Mouse (Mus musculus) embryonic facial prominence, embryonic 12.5 days (tissue): ENCODE results near the gene Gm11939. TPM values are rescaled to one million over a fixed set of nuclear protein-coding genes. Genes with fewer than 3 reads are reported as not detected.

Experiments
- ATAC-seq: fragments of 200-750 bp; cut with Nextera tagmentation; 2 replicates; pipeline ENCODE4 v1.8.0; 2017; ENCODE audit not compliant: insufficient number of reproducible peaks, insufficient read depth, low FRiP score, low TSS enrichment
- H3K27ac ChIP-seq: fragments of 300-500 bp; sonication (generic); 2 replicates; pipeline ENCODE4 v1.5.1; 2016; ENCODE audit warnings: mild to moderate bottlenecking
- H3K27me3 ChIP-seq: fragments of 300-500 bp; sonication (generic); 2 replicates; pipeline ENCODE4 v1.6.1; 2016; ENCODE audit warnings: mild to moderate bottlenecking, moderate library complexity
- H3K36me3 ChIP-seq: fragments of 300-500 bp; sonication (generic); 2 replicates; pipeline ENCODE4 v1.6.1; 2016; ENCODE audit warnings: mild to moderate bottlenecking
- H3K4me1 ChIP-seq: fragments of 300-500 bp; sonication (generic); 2 replicates; pipeline ENCODE4 v1.6.1; 2016
- H3K4me2 ChIP-seq: fragments of 300-500 bp; sonication (generic); replicated peaks from 2 replicates; pipeline ENCODE4 v1.6.1; 2016; ENCODE audit warnings: mild to moderate bottlenecking, moderate library complexity
- H3K4me3 ChIP-seq: fragments of 300-500 bp; sonication (generic); 2 replicates; pipeline ENCODE4 v1.5.1; 2016; ENCODE audit warnings: mild to moderate bottlenecking
- H3K9ac ChIP-seq: fragments of 300-500 bp; sonication (generic); 2 replicates; pipeline ENCODE4 v1.6.1; 2016; ENCODE audit warnings: mild to moderate bottlenecking, moderate library complexity
- H3K9me3 ChIP-seq: fragments of 300-500 bp; sonication (generic); 2 replicates; pipeline ENCODE4 v1.6.1; 2016; ENCODE audit warnings: mild to moderate bottlenecking, moderate library complexity
- WGBS: fragments of 180-500 bp; shearing (Covaris S2); methylation state at CpG from one replicate; pipeline ENCODE4 v1.1.7; 2016; 5-methylcytosine and 5-hydroxymethylcytosine counted together
- polyA plus RNA-seq: library from polyadenylated mRNA; unstranded; fragments of >200 nt; fragmentation: Nextera tagmentation; extraction: Ambion mirVana; gene quantifications from 2 replicates; pipeline ENCODE4 v1.2.1, GENCODE M21; 2016

Gene Gm11939
- polyA plus RNA-seq, 1 experiment from 2014 or later = not detected

DNA sequence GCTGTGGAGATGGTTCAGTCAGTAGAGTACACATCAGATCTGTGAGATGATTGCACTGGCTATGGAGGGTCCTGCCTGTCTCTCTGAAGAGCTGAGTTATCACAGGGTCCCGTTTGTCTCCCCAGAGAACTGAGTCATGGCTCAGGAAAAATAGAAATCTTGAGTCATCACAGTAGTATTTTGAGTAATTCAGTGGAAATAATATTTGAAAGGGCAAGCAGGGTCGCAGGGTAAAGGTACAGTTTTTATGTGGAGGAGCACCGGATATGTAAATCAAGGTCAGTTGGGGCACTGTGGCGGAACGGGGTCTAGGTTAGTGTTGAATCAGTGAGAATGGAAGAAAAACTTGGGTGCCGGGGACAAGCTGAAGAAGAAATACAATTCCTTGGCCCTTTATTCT lies 3.3 kb upstream of the Gm11939 start:
- Histone ChIP-seq H3K4me1 (no peaks in the 10 kb centered on the region), H3K9me3 (no peaks in the 10 kb centered on the region), H3K36me3 (no peaks in the 10 kb centered on the region), H3K4me3 (no peak overlapping the region), H3K27me3 (no peaks in the 10 kb centered on the region), H3K4me2 (no peak overlapping the region), H3K9ac (no peak overlapping the region), H3K27ac (no peak overlapping the region)
- 80% methylated on average over 6 of the region's 6 CpGs for WGBS
- ATAC-seq = no peak

GRCm38 (mm10) chr11:99557976-99558745 lies 1.1 kb downstream of the Gm11939 start:
- no peaks in the 10 kb centered on the region for H3K27me3 ChIP-seq
- H3K4me2 ChIP-seq = no peak overlapping the region
- no peak overlapping the region for H3K27ac ChIP-seq
- H3K9me3 ChIP-seq = no peaks in the 10 kb centered on the region
- H3K36me3 ChIP-seq = no peaks in the 10 kb centered on the region
- H3K4me1 ChIP-seq = no peaks in the 10 kb centered on the region
- ATAC-seq = no peak
- no peak overlapping the region for H3K9ac ChIP-seq
- H3K4me3 ChIP-seq = no peak overlapping the region
- WGBS = 68% methylated on average over 3 of the region's 3 CpGs

GRCm38 (mm10) chr11:99556753-99557152 lies 2.5 kb downstream of the Gm11939 start, which contains the start of gene Krtap3-2:
Gene Krtap3-2 (minus strand): TSS chr11:99556853.
- H3K9ac ChIP-seq = no peak within 1 kb of the TSS
- H3K4me1 ChIP-seq = no peaks in the 10 kb centered on the region
- H3K9me3 ChIP-seq = no peaks in the 10 kb centered on the region
- no peak within 1 kb of the TSS for H3K4me2 ChIP-seq
- no peaks in the 10 kb centered on the region for H3K36me3 ChIP-seq
- no peak within 1 kb of the TSS for H3K4me3 ChIP-seq
- no peaks in the 10 kb centered on the region for H3K27me3 ChIP-seq
- 79% methylated on average over 2 of the region's 2 CpGs for WGBS
- no peak for ATAC-seq
- H3K27ac ChIP-seq = no peak within 1 kb of the TSS

DNA sequence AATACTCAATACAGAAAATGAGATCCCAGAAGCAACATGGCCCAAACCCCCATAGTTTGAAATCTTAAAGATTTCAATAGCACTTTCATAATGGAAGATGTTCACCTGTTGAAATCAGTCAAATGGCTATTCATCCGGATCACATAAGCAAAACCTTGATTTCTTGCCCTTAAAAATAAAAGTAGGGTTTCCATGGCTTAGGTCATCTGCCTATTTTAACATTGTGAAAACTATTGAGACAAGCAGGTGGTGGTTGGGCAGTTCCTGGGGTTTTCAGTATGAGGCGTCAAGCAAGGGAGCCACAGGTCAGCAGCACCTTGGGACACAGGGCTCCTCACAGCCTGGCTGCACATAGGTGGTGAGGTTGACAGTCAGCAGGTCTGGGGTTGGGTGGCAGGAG lies 3.1 kb downstream of the Gm11939 start:
- Histone ChIP-seq H3K4me2 (no peak overlapping the region), H3K36me3 (no peaks in the 10 kb centered on the region), H3K27ac (no peak overlapping the region), H3K9me3 (no peaks in the 10 kb centered on the region), H3K4me3 (no peak overlapping the region), H3K27me3 (no peaks in the 10 kb centered on the region), H3K4me1 (no peaks in the 10 kb centered on the region), H3K9ac (no peak overlapping the region)
- 81% methylated on average over 2 of the region's 2 CpGs for WGBS
- ATAC-seq = no peak

DNA sequence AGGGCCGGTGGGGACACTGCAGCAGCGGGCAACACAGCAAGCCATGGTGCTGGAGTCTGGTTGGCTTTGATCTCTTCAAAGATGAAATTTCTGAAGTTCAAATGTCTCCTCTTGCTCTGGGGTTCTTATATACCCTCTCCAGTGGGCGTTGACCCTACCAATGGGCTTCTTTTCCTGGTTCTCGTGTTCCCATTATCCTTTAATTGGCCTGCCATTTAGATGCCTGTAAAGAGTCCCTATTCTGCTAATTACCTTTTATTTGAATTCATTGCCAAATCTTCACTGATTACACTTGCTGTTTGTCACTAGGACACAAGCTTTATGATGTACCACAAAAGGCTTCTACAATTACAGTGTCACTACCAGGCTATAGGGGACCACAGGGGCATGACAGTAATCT lies 8.5 kb downstream of the Gm11939 start, which contains the start of gene Krtap3-3:
Gene Krtap3-3, minus strand, starts transcription at position 101 of the 400 bp plus-strand sequence.
- no peak for ATAC-seq
- Histone ChIP-seq H3K4me3 (no peak within 1 kb of the TSS), H3K9ac (no peak within 1 kb of the TSS), H3K36me3 (no peaks in the 10 kb centered on the region), H3K4me2 (no peak within 1 kb of the TSS), H3K9me3 (no peaks in the 10 kb centered on the region), H3K27ac (no peak within 1 kb of the TSS), H3K4me1 (no peaks in the 10 kb centered on the region), H3K27me3 (no peaks in the 10 kb centered on the region)
- WGBS = 72% methylated on average over 4 of the region's 4 CpGs

DNA sequence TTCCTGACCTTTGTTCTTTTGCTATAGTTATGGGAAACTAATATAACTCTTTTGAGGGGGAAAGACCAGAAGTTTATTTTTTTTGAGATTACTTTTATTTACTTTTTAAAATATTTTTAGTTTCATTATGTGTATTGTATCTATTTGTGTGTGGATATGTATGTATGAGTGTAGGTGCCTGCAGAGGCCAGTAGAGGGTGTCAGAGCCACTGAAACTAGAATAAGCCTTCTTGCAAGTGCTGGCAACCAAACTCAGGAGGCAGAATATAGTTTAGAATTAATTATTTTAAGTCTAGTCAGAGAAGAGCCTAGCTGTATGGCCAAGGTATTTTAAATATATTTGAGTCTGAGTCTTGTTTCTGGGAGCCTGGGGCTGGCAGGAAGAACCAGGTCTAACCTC lies 11.4 kb downstream of the Gm11939 start:
- Histone ChIP-seq H3K9me3 (no peaks in the 10 kb centered on the region), H3K27ac (no peak overlapping the region), H3K4me1 (no peaks in the 10 kb centered on the region), H3K4me2 (no peak overlapping the region), H3K36me3 (no peaks in the 10 kb centered on the region), H3K4me3 (no peak overlapping the region), H3K27me3 (no peaks in the 10 kb centered on the region), H3K9ac (no peak overlapping the region)
- ATAC-seq = no peak

GRCm38 (mm10) chr11:99539721-99540120 lies 19.5 kb downstream of the Gm11939 start:
- WGBS = 41% methylated on average over 9 of the region's 9 CpGs
- ATAC-seq = no peak

DNA sequence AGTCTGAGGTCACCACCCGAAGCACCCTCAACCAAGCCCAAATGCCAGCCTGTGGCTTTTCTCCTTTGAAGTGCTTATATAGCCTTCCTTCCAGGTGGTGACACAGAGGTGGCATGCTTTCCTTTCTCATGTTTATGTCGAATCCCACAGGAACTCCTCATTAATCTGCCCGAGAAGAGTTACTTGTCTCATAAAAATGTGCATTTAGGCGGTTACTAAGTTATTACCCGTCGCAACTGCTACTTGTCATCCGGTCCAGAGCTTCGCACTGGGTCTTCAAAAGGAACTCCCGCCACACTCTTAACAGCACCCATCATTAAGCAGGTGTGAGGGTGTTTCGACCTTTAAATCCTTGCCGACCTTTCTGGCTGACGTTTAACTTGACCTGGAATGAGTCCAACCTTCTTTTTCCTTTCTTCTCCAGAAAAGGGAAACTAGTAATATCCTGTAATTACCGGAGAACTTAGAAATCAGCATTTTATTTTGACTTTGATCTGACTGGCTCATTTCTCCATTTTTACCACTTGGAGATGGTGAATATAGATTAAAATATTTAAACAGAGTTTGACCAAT lies 37.9 kb downstream of the Gm11939 start, which contains the start of gene Krt39:
Gene Krt39, minus strand, starts transcription at position 51 of the 573 bp plus-strand sequence.
- Histone ChIP-seq H3K9ac (no peak within 1 kb of the TSS), H3K27ac (no peak within 1 kb of the TSS), H3K4me1 (no peaks in the 10 kb centered on the region), H3K4me2 (no peak within 1 kb of the TSS), H3K9me3 (no peaks in the 10 kb centered on the region), H3K4me3 (no peak within 1 kb of the TSS), H3K36me3 (no peaks in the 10 kb centered on the region), H3K27me3 (no peaks in the 10 kb centered on the region)
- ATAC-seq = no peak
- WGBS = 80% methylated on average over 13 of the region's 13 CpGs

More at GRCm38 (mm10) chr11:99539721-99540120, 19.5 kb downstream of the Gm11939 start:
- no peak overlapping the region for H3K4me3 ChIP-seq
- H3K4me1 ChIP-seq = no peaks in the 10 kb centered on the region
- H3K27me3 ChIP-seq = no peaks in the 10 kb centered on the region
- no peak overlapping the region for H3K27ac ChIP-seq
- H3K4me2 ChIP-seq = no peak overlapping the region
- no peaks in the 10 kb centered on the region for H3K9me3 ChIP-seq
- no peak overlapping the region for H3K9ac ChIP-seq
- no peaks in the 10 kb centered on the region for H3K36me3 ChIP-seq

DNA sequence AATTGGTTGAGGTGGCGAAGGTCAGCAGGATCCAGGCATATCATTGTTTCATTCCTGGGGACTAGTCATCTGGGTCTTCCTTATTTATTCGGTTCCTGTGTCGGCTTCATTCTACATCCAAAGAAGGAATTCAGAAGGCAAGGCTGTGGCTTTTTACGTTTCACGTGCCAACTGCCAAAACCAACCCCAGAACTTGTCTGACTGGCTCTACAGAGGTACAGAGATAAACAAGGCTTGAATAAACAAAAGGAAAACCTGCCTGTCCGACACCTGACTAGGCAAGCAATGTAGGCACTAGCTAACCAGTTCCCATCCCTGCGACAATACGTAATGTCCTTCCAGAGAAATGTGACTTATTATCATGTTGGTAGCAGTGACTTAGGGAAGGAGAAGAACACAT lies 45.2 kb downstream of the Gm11939 start:
- H3K4me2 ChIP-seq = no peak overlapping the region
- H3K4me3 ChIP-seq = no peak overlapping the region
- no peak overlapping the region for H3K9ac ChIP-seq
- no peak for ATAC-seq
- H3K4me1 ChIP-seq = no peaks in the 10 kb centered on the region
- 79% methylated on average over 8 of the region's 8 CpGs for WGBS
- H3K9me3 ChIP-seq = no peaks in the 10 kb centered on the region
- H3K36me3 ChIP-seq = no peaks in the 10 kb centered on the region
- no peaks in the 10 kb centered on the region for H3K27me3 ChIP-seq
- H3K27ac ChIP-seq = no peak overlapping the region

Other genes starting within 250 kb of the Gm11939 start
- gene Krt25, start 236.5 kb downstream of the Gm11939 start, polyA plus RNA-seq = not detected in 2 replicates
- not detected in 2 replicates for gene Krt26, start 221.5 kb downstream of the Gm11939 start, polyA plus RNA-seq
- not detected in 2 replicates for gene Krt27, start 208.4 kb downstream of the Gm11939 start, polyA plus RNA-seq
- 0.18 and 0.29 TPM in 2 replicates for gene Krt28, start 184.6 kb downstream of the Gm11939 start, polyA plus RNA-seq
- gene Krt10, start 170.1 kb downstream of the Gm11939 start, polyA plus RNA-seq = 34.6 and 35.3 TPM in 2 replicates
- not detected in 2 replicates for gene Krt12, start 137.2 kb downstream of the Gm11939 start, polyA plus RNA-seq
- gene Krt20, start 121.3 kb downstream of the Gm11939 start, polyA plus RNA-seq = 0.40 and 0.42 TPM in 2 replicates
- 0.61 and 2.4 TPM in 2 replicates for gene Krt23, start 66.3 kb downstream of the Gm11939 start, polyA plus RNA-seq
- gene Krt39, start 38.1 kb downstream of the Gm11939 start, polyA plus RNA-seq = not detected in 2 replicates
- gene Krt40, start 16.3 kb downstream of the Gm11939 start, polyA plus RNA-seq = not detected in 2 replicates
- not detected in 2 replicates for gene Krtap3-3, start 8.6 kb downstream of the Gm11939 start, polyA plus RNA-seq
- gene Krtap3-2, start 2.6 kb downstream of the Gm11939 start, polyA plus RNA-seq = not detected in 2 replicates
- not detected in 2 replicates for gene Krtap3-1, start 7.2 kb upstream of the Gm11939 start, polyA plus RNA-seq
- gene Krtap1-5, start 21.6 kb upstream of the Gm11939 start, polyA plus RNA-seq = not detected in 2 replicates
- not detected in 2 replicates for gene Krtap1-4, start 24.2 kb upstream of the Gm11939 start, polyA plus RNA-seq
- not detected in 2 replicates for gene Krtap1-3, start 31.9 kb upstream of the Gm11939 start, polyA plus RNA-seq
- not detected in 2 replicates for gene Krtap9-3, start 38.6 kb upstream of the Gm11939 start, polyA plus RNA-seq
- not detected in 2 replicates for gene Gm11938, start 43.8 kb upstream of the Gm11939 start, polyA plus RNA-seq
- not detected in 2 replicates for gene Gm11937, start 50.7 kb upstream of the Gm11939 start, polyA plus RNA-seq
- gene Krtap2-4, start 55.4 kb upstream of the Gm11939 start, polyA plus RNA-seq = not detected in 2 replicates
- not detected in 2 replicates for gene Gm11562, start 61.0 kb upstream of the Gm11939 start, polyA plus RNA-seq
- gene Krtap4-1, start 68.8 kb upstream of the Gm11939 start, polyA plus RNA-seq = not detected in 2 replicates
- not detected in 2 replicates for gene Krtap4-2, start 75.6 kb upstream of the Gm11939 start, polyA plus RNA-seq
- not detected in 2 replicates for gene Krtap4-7, start 84.6 kb upstream of the Gm11939 start, polyA plus RNA-seq
- gene Gm11555, start 90.8 kb upstream of the Gm11939 start, polyA plus RNA-seq = not detected in 2 replicates
- gene Gm11563, start 99.5 kb upstream of the Gm11939 start, polyA plus RNA-seq = not detected in 2 replicates
- gene Krtap4-6, start 106.5 kb upstream of the Gm11939 start, polyA plus RNA-seq = not detected in 2 replicates
- not detected in 2 replicates for gene Gm14190, start 131.3 kb upstream of the Gm11939 start, polyA plus RNA-seq
- gene Gm14180, start 174.8 kb upstream of the Gm11939 start, polyA plus RNA-seq = not detected in 2 replicates
- gene Gm11595, start 213.4 kb upstream of the Gm11939 start, polyA plus RNA-seq = not detected in 2 replicates
- gene Krtap4-8, start 221.2 kb upstream of the Gm11939 start, polyA plus RNA-seq = not detected in 2 replicates
- gene Krtap4-9, start 225.7 kb upstream of the Gm11939 start, polyA plus RNA-seq = not detected in 2 replicates
- not detected in 2 replicates for gene Gm11596, start 234.0 kb upstream of the Gm11939 start, polyA plus RNA-seq
- gene Gm11569, start 239.5 kb upstream of the Gm11939 start, polyA plus RNA-seq = not detected in 2 replicates
- gene Gm11554, start 245.0 kb upstream of the Gm11939 start, polyA plus RNA-seq = not detected in 2 replicates